Mouse (Mus musculus) ES-E14 (cell line): ENCODE results near the gene Serpinb8. TPM values are rescaled to one million over a fixed set of nuclear protein-coding genes. Genes with fewer than 3 reads are reported as not detected.

Source experiments
- DNase-seq: peaks from one replicate; pipeline ENCODE4 v3.0.0-alpha.2; 2013; ENCODE audit warnings: low read depth, low spot score
- H3K27ac ChIP-seq: 2 replicates; pipeline ENCODE4 v1.5.1; 2012; ENCODE audit warnings: low read depth, mild to moderate bottlenecking, low read length, moderate library complexity, mixed read lengths; ENCODE audit not compliant: poor library complexity, insufficient read depth, severe bottlenecking
- H3K36me3 ChIP-seq: 2 replicates; pipeline ENCODE4 v1.6.1; 2012; ENCODE audit warnings: mild to moderate bottlenecking, low read length, moderate library complexity, mixed read lengths; ENCODE audit not compliant: control insufficient read depth, poor library complexity, insufficient read depth, severe bottlenecking
- H3K4me1 ChIP-seq, 2 experiments: fragments of 150-350 bp in 1 of 2; sonication (generic) in 1 of 2; 2 replicates each; pipeline ENCODE4 v1.6.1; 2012; ENCODE audit warnings: low read length in 2 of 2, mild to moderate bottlenecking in 1 of 2, mixed read lengths in 1 of 2; ENCODE audit not compliant: control insufficient read depth in 2 of 2, insufficient read depth in 2 of 2, poor library complexity in 1 of 2
- H3K4me3 ChIP-seq, 2 experiments: fragments of 150-350 bp in 1 of 2; sonication (generic) in 1 of 2; 2 replicates each; pipeline ENCODE4 v1.5.1; 2012; ENCODE audit warnings: low read length in 2 of 2, low read depth in 1 of 2, mild to moderate bottlenecking in 1 of 2, mixed read lengths in 1 of 2; ENCODE audit not compliant: insufficient read depth in 1 of 2, poor library complexity in 1 of 2, severe bottlenecking in 1 of 2
- H3K9ac ChIP-seq: 2 replicates; pipeline ENCODE4 v1.6.1; 2012; ENCODE audit warnings: low read depth, mild to moderate bottlenecking, low read length, mixed read lengths; ENCODE audit not compliant: poor library complexity, insufficient read depth, severe bottlenecking
- H3K9me3 ChIP-seq: fragments of 150-350 bp; sonication (generic); 2 replicates; pipeline ENCODE4 v1.6.1; 2012; ENCODE audit warnings: low read depth, mild to moderate bottlenecking, low read length; ENCODE audit not compliant: control insufficient read depth, insufficient read depth
- CHD2 ChIP-seq: IDR thresholded peaks from 2 replicates; pipeline ENCODE4 v1.6.1; 2014; ENCODE audit warnings: mild to moderate bottlenecking, low read depth, low read length, inconsistent platforms
- HCFC1 ChIP-seq: IDR thresholded peaks from 2 replicates; pipeline ENCODE4 v1.6.1; 2012; ENCODE audit warnings: low read length, inconsistent platforms, borderline replicate concordance; ENCODE audit not compliant: insufficient read depth
- MAFK ChIP-seq: IDR thresholded peaks from 2 replicates; pipeline ENCODE4 v1.6.1; 2014; ENCODE audit warnings: mild to moderate bottlenecking, low read depth, low read length, inconsistent platforms; ENCODE audit not compliant: insufficient read depth
- ZC3H11A ChIP-seq: IDR thresholded peaks from 2 replicates; pipeline ENCODE4 v1.6.1; 2012; ENCODE audit warnings: low read depth, mild to moderate bottlenecking, inconsistent platforms, low read length, borderline replicate concordance
- ZNF384 ChIP-seq: IDR thresholded peaks from 2 replicates; pipeline ENCODE4 v1.6.1; 2012; ENCODE audit warnings: low read depth, low read length, inconsistent platforms
- in situ Hi-C, 2 experiments: fragments of 600-800 bp; cut with MboI; formaldehyde crosslinking; loops; one replicate each; pipeline ENCODE4 v1.15.1; 2025; ENCODE audit warnings: low sequenced_read_pairs in 2 of 2, inconsistent platforms in 1 of 2; ENCODE audit not compliant: unreplicated experiment in 2 of 2
- total RNA-seq: library from RNA; depleted of rRNA; stranded (reverse); fragments of 300-350 nt; gene quantifications from 2 replicates; pipeline ENCODE4 v1.2.3, GENCODE M21; 2012; rRNA removed

Serpinb8 gene
- total RNA-seq, 1 experiment = 0.80 TPM

GRCm38 (mm10) chr1:107657689-107658088 lies 67.9 kb downstream of the Serpinb8 start:
- no peaks in the 10 kb centered on the region for H3K36me3 ChIP-seq
- no peaks in the 10 kb centered on the region for H3K4me1 ChIP-seq
- no peak overlapping the region for H3K27ac ChIP-seq
- H3K9ac ChIP-seq = no peak overlapping the region
- no peaks in the 10 kb centered on the region for H3K9me3 ChIP-seq
- no peak for TF ChIP-seq HCFC1
- TF ChIP-seq MAFK = no peak
- no peak for TF ChIP-seq CHD2
- TF ChIP-seq ZNF384 = no peak
- no peak for TF ChIP-seq ZC3H11A
- in situ Hi-C loops = no loop called here
- no peak overlapping the region for H3K4me3 ChIP-seq
- no peak for DNase-seq

Other genes with a start within 250 kb of the Serpinb8 start
- not detected in 2 replicates for gene Serpinb11, start 228.8 kb upstream of the Serpinb8 start, total RNA-seq
- gene Serpinb7, start 190.4 kb upstream of the Serpinb8 start, total RNA-seq = not detected in 2 replicates
- gene Serpinb2, start 78.6 kb upstream of the Serpinb8 start, total RNA-seq = 0.85 TPM in 1 of 2 replicates, not detected in the other